Mouse (Mus musculus) neural tube, embryonic 13.5 days (tissue): ENCODE measurements around the gene Cnnm1. TPM values are rescaled to one million over a fixed set of nuclear protein-coding genes. Genes with fewer than 3 reads are reported as not detected.
"Not testable (repeated sequence)": the region's sequence is repeated elsewhere in the genome, so short reads cannot be mapped to it uniquely, and the experiment has no call there.

ENCODE experiments used
- ATAC-seq: fragments of 200-750 bp; cut with Nextera tagmentation; 2 replicates; pipeline ENCODE4 v1.8.0; 2017; ENCODE audit warnings: low read depth, mild to moderate bottlenecking, moderate TSS enrichment, moderate library complexity
- H3K27ac ChIP-seq: fragments of 300-500 bp; sonication (generic); replicated peaks from 2 replicates; pipeline ENCODE4 v1.5.1; 2015; ENCODE audit warnings: moderate library complexity, mild to moderate bottlenecking, inconsistent platforms
- H3K27me3 ChIP-seq: fragments of 300-500 bp; sonication (generic); 2 replicates; pipeline ENCODE4 v1.6.1; 2015; ENCODE audit warnings: mild to moderate bottlenecking, inconsistent platforms
- H3K36me3 ChIP-seq: fragments of 300-500 bp; sonication (generic); 2 replicates; pipeline ENCODE4 v1.6.1; 2015; ENCODE audit warnings: mild to moderate bottlenecking, inconsistent platforms
- H3K4me1 ChIP-seq: fragments of 300-500 bp; sonication (generic); replicated peaks from 2 replicates; pipeline ENCODE4 v1.6.1; 2015; ENCODE audit warnings: inconsistent platforms
- H3K4me2 ChIP-seq: fragments of 300-500 bp; sonication (generic); 2 replicates; pipeline ENCODE4 v1.6.1; 2015; ENCODE audit warnings: inconsistent platforms, mild to moderate bottlenecking, moderate library complexity
- H3K4me3 ChIP-seq: fragments of 300-500 bp; sonication (generic); 2 replicates; pipeline ENCODE4 v1.5.1; 2015; ENCODE audit warnings: mild to moderate bottlenecking, inconsistent platforms
- H3K9ac ChIP-seq: fragments of 300-500 bp; sonication (generic); 2 replicates; pipeline ENCODE4 v1.6.1; 2015; ENCODE audit warnings: moderate library complexity, mild to moderate bottlenecking, inconsistent platforms
- H3K9me3 ChIP-seq: fragments of 300-500 bp; sonication (generic); 2 replicates; pipeline ENCODE4 v1.6.1; 2016; ENCODE audit warnings: inconsistent platforms
- WGBS: fragments of 180-500 bp; shearing (Covaris S2); methylation state at CpG from one replicate; pipeline ENCODE4 v1.1.7; 2015; 5-methylcytosine and 5-hydroxymethylcytosine counted together
- polyA plus RNA-seq: library from polyadenylated mRNA; unstranded; fragments of >200 nt; fragmentation: Nextera tagmentation; extraction: Ambion mirVana; gene quantifications from 2 replicates; pipeline ENCODE4 v1.2.1, GENCODE M21; 2015

The Cnnm1 gene
- polyA plus RNA-seq, 1 experiment from 2014 or later: 1.3 TPM

DNA sequence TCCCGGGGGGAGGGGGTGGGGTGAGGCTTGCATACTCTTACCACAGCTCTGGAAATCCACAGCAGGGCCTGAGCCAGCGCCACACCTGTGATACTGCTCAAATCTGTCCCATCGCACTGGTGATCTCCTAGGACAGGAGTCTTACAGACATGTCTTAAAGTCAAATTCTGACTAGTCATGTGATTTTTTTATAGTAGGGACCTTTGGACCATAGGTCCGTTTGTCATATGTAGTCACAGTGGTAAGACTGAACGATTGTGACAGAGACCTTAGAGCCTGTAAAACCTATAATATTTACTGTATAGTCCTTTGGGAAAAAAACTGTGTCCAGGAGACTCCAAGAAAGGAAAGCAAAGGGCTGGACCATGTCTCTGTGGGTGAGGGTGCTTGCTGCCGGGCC lies 53.6 kb downstream of the Cnnm1 start:
- no peaks in the 10 kb centered on the region for H3K9me3 ChIP-seq
- peaks cover 5% of the 10 kb centered on the region for H3K36me3 ChIP-seq
- peaks cover 10% of the 10 kb centered on the region; the same call in 1 of the 2 replicates for H3K4me1 ChIP-seq
- H3K27ac ChIP-seq: no peak overlapping the region
- ATAC-seq: no peak
- H3K4me3 ChIP-seq: no peak overlapping the region
- H3K9ac ChIP-seq: no peak overlapping the region
- H3K4me2 ChIP-seq: no peak overlapping the region
- 78% methylated on average over 6 of the region's 6 CpGs for WGBS
- H3K27me3 ChIP-seq: peaks cover 11% of the 10 kb centered on the region; the same call in 1 of the 2 replicates

DNA sequence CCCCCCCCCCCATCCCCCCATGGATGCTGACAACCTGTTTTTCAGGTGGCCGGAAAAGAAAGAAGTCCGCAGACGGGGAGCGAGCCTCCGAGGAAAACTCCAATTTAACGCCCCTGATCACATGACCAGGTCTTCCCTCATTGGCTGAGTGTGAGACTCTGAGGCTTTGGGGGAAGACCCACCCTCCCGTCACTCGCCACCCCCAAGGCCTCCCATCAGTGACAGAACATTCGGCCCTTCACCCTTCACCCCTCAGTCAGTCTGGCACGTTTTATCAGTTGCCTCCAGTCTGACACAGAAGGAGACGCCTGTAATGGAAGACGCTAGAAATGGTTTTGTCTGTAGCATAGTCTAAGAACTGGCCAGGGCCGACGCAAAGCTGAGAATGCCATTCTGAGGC lies 54.7 kb downstream of the Cnnm1 start:
- no peak for ATAC-seq
- H3K4me3 ChIP-seq: peak overlapping the region; percentile 25

DNA sequence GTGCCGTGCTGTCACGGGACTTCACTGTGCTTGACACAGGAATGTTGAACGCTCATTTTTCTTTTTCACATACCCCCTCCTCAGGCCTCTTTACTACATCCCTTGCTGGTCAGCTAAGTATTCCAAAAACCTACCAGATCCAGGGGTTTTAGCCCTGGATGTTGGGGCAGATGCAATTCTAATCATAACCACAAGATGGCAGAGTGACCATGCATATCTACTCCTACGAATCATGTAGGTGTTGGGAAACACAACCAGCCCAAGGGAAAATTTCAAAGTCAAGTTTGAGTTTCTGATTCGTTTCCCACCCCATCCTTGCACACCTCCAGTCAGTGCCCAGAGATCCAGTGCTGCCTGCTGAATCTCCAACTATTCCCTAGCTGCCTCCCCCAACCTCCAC lies 55.6 kb downstream of the Cnnm1 start:
- Histone ChIP-seq H3K36me3 (peaks cover 25% of the 10 kb centered on the region), H3K27me3 (peaks cover 11% of the 10 kb centered on the region; the same call in 1 of the 2 replicates), H3K9ac (no peak overlapping the region), H3K9me3 (no peaks in the 10 kb centered on the region), H3K4me1 (peaks cover 10% of the 10 kb centered on the region; the same call in 1 of the 2 replicates), H3K4me2 (no peak overlapping the region), H3K27ac (no peak overlapping the region), H3K4me3 (no peak overlapping the region)
- no peak for ATAC-seq
- 25% methylated on average over 5 of the region's 5 CpGs for WGBS

More for the DNA sequence above, 54.7 kb downstream of the Cnnm1 start:
- peak overlapping the region; percentile 53 for H3K9ac ChIP-seq
- no peaks in the 10 kb centered on the region for H3K9me3 ChIP-seq
- H3K27me3 ChIP-seq: peaks cover 11% of the 10 kb centered on the region; the same call in 1 of the 2 replicates
- peak overlapping the region; percentile 56 for H3K4me2 ChIP-seq
- WGBS: 10% methylated on average over 14 of the region's 14 CpGs
- H3K27ac ChIP-seq: no peak overlapping the region
- H3K36me3 ChIP-seq: peaks cover 16% of the 10 kb centered on the region
- peaks cover 10% of the 10 kb centered on the region; the same call in 1 of the 2 replicates for H3K4me1 ChIP-seq

DNA sequence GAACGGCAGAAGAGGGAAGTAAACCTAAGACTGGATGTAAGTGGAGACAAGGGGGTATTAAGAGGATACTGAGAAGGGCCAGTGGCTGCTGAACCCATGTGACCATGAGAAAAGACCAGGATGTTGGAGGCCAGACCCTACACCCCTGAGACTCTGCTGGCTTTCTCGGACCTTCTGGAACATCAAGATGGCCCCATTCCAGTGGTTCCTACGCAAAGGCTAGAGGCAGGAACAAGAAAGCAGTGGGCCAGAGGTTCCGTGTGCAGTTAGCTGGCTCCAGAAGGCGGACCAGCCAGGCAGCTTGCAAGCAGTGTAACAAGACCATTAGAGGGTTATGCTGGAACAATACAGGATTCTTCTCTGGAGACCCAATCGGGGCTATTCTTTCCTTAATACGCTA lies 57.2 kb downstream of the Cnnm1 start:
- WGBS: 85% methylated on average over 7 of the region's 7 CpGs
- Histone ChIP-seq H3K27me3 (peaks cover 11% of the 10 kb centered on the region; the same call in 1 of the 2 replicates), H3K36me3 (peaks cover 38% of the 10 kb centered on the region), H3K4me3 (no peak overlapping the region), H3K9ac (no peak overlapping the region), H3K27ac (no peak overlapping the region), H3K4me1 (peaks cover 10% of the 10 kb centered on the region; the same call in 1 of the 2 replicates), H3K9me3 (no peaks in the 10 kb centered on the region), H3K4me2 (no peak overlapping the region)
- ATAC-seq: no peak

DNA sequence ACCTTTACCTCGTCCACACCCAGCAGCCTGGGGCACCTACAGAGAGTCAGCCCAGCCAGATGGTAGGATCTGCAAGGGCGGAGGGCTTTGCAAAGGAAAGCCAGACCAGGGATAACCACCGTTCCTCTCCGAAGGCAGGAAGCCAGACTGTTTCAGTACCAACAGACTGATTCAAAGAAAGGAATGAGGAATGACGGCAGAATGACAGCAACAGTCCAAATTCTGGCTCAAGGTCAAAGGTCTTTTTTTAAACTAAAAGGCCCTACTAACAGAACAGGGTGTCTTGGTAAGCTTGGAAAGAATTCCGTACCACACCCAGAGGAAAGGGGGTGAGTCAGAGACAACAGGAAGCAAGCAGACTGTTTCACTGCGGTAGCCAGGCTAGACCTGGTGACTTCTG lies 58.6 kb downstream of the Cnnm1 start:
- no peaks in the 10 kb centered on the region for H3K9me3 ChIP-seq
- peaks cover 50% of the 10 kb centered on the region for H3K36me3 ChIP-seq
- H3K4me1 ChIP-seq: peaks cover 10% of the 10 kb centered on the region; the same call in 1 of the 2 replicates
- WGBS: 89% methylated on average over 7 of the region's 7 CpGs
- no peak overlapping the region for H3K27ac ChIP-seq
- H3K9ac ChIP-seq: no peak overlapping the region
- peaks cover 8% of the 10 kb centered on the region; the same call in 1 of the 2 replicates for H3K27me3 ChIP-seq
- H3K4me3 ChIP-seq: no peak overlapping the region
- H3K4me2 ChIP-seq: no peak overlapping the region
- ATAC-seq: no peak

DNA sequence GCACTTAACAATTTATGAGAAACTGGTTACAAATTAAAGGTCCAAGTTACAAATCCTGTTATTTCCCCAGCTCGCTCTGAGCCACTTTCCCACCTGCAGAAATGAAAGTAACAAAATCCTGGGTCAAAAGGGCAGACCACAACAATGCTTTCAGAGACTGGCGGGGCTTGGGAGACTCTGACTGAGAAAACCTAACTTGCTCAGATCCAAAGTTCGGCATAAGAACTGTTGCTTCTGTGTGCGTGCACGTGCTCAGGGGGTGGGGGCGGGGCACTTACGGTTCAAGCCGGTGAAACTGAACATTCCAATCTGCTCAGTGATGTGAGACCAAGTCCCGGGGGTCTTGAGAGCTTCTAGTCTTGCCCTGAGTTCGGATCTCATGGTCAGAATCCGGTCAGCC lies 62.4 kb downstream of the Cnnm1 start:
- Histone ChIP-seq H3K27me3 (no peaks in the 10 kb centered on the region), H3K27ac (no peak overlapping the region), H3K9me3 (no peaks in the 10 kb centered on the region), H3K4me1 (no peaks in the 10 kb centered on the region), H3K4me2 (no peak overlapping the region), H3K36me3 (peaks cover 83% of the 10 kb centered on the region), H3K9ac (no peak overlapping the region), H3K4me3 (no peak overlapping the region)
- 90% methylated on average over 11 of the region's 11 CpGs for WGBS
- no peak for ATAC-seq

DNA sequence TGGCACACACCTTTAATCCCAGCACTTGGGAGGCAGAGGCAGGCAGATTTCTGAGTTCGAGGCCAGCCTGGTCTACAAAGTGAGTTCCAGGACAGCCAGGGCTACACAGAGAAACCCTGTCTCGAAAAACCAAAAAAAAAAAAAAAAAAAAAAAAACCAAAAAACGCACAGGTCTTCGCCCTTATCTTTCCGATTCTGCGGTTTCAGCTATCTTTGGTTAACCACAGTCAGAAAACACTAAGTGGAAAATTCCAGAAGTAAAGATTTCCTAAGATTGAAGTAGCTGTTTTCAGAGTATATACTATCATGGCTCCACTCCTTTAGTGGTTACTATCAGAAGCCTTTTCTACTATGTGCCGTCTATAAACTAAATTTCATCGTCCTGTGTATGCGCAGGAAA lies 63.4 kb downstream of the Cnnm1 start:
- H3K27me3 ChIP-seq, H3K4me2 ChIP-seq, H3K27ac ChIP-seq, H3K9me3 ChIP-seq, H3K9ac ChIP-seq, ATAC-seq, H3K4me1 ChIP-seq, H3K4me3 ChIP-seq: not testable (repeated sequence)
- WGBS: 96% methylated on average over 8 of the region's 9 CpGs
- H3K36me3 ChIP-seq: peaks cover 82% of the 10 kb centered on the region

DNA sequence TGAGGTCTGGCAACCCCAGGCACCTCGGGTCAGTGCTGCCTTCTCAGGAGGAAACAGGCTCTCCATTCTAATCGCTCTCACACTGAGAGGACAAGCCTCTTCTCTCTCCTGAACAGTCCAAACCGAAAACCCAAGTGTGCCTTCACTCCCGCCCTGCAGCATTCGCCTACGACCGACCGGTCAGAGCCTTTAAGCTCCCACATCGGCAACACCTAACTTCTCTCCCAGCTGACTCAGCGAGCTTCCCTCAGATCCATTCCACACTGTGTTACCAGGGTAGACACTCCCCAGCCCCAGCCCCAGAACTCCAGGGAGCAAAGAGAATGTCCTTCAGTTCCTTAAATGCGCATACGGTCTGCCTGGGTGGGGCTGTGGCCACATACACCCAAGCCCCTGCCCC lies 65.2 kb downstream of the Cnnm1 start:
- H3K9ac ChIP-seq: no peak overlapping the region
- H3K4me1 ChIP-seq: no peaks in the 10 kb centered on the region
- no peaks in the 10 kb centered on the region for H3K9me3 ChIP-seq
- WGBS: 91% methylated on average over 12 of the region's 12 CpGs
- ATAC-seq: no peak
- peaks cover 79% of the 10 kb centered on the region for H3K36me3 ChIP-seq
- no peaks in the 10 kb centered on the region for H3K27me3 ChIP-seq
- H3K4me2 ChIP-seq: no peak overlapping the region
- H3K4me3 ChIP-seq: no peak overlapping the region
- H3K27ac ChIP-seq: no peak overlapping the region

DNA sequence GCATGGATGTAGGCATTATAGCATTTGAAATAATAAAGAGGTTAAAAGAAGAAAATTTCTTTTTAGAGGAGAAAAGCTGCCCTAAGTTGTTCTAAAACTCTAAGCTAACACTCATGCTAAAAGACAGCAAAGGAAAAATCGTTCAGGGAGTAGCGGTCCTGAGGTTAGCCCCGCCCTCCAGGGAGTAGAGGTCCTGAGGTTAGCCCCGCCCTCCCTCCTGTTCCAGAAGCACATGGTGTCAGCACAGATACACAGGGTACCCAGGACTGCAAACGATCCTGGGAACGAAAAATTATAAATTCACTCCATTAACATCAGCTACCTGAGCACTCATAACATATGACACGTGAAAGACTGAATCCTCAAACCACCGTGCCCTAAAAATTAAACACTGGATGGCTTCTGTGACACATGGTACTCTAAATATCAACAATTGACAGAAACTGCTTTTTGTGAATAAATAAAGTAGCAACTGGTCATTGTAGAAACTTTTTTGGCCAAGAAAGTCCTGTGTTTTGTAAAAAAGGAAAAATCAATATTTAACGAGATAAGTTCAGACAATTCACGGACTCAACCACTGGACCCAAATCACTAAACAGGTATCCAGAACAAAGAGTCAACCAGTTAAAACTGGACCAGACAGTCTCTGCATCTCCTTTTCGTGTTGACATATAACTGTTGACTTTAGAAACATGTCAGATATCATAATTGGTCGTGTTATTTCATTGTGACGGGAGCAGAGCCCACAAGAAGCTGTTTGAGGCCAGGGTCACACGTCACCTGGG lies 70.4 kb downstream of the Cnnm1 start:
- Histone ChIP-seq H3K9me3 (no peaks in the 10 kb centered on the region), H3K9ac (no peak overlapping the region), H3K27ac (no peak overlapping the region), H3K4me3 (no peak overlapping the region), H3K36me3 (peaks cover 73% of the 10 kb centered on the region), H3K4me1 (no peaks in the 10 kb centered on the region), H3K27me3 (no peaks in the 10 kb centered on the region), H3K4me2 (no peak overlapping the region)
- ATAC-seq: no peak
- WGBS: 94% methylated on average over 14 of the region's 14 CpGs

DNA sequence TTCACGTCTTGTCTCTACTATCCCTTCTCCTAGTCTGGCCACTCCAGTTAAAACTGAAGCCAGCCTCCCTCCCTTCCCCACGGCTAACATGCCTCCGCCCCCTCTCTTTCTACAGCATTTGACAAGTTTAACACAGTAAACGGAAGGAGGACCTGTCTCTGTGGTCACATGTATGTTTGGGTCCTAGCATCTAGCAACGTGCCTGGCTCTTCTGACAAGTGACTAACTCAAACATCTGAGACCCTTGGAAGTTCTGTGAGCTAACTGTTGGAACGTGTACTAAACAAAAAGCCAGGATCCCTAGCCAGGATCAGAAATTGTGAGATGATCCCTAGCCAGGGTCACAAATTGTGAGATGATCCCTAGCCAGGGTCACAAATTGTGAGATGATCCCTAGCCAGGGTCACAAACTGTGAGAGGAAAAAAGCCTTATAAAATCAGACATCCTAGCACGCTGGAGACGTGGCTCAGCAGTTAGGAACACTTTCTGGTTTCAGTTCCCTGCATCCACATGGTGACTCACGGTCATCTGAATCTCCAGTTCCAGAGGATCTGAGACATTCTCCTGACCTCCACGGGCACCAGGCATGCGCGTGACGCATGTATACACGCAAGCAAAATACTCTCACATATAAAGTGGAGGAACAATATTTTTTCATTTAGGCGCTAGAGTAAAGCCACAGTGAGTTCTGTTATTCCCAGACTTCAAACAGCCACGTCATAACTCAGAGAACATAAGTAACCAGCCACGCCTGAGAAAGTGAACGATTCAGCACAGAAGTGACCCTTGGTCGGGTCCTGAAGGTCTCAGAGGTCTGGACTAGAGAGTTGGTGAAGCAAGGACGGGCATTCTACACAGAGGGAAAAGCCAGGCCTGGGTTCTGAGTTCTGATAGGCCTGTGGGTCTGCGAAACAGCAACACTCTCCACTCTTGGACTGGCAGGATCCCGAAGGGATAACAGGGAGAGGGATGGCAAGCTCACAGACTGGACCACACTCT lies 71.7 kb downstream of the Cnnm1 start:
- ATAC-seq: no peak
- Histone ChIP-seq H3K27me3 (no peaks in the 10 kb centered on the region), H3K9me3 (no peaks in the 10 kb centered on the region), H3K27ac (no peak overlapping the region), H3K4me3 (no peak overlapping the region), H3K4me2 (no peak overlapping the region), H3K4me1 (no peaks in the 10 kb centered on the region), H3K9ac (no peak overlapping the region), H3K36me3 (peaks cover 65% of the 10 kb centered on the region)
- 89% methylated on average over 22 of the region's 22 CpGs for WGBS

DNA sequence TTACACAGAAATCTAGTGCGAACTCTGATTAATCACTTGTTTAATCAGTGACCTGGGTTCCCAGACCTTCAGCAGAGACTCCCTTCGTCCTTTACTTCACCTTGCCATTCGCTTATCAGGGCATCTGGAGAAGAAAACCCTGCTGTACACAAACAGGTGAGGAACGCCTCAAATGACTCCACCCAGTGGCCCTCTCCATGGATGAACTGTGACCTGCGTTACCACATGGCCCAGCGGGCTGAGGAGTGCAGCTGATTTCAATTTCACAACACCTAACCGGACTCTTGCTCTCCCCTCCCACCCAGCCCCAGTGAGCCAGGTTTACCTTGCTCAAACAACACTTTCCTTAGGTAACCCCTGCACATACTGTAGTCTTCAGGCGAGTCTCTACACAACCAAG lies 73.6 kb downstream of the Cnnm1 start:
- Histone ChIP-seq H3K36me3 (peaks cover 55% of the 10 kb centered on the region), H3K9me3 (no peaks in the 10 kb centered on the region), H3K4me1 (peaks cover 7% of the 10 kb centered on the region; the same call in 1 of the 2 replicates), H3K27me3 (no peaks in the 10 kb centered on the region), H3K27ac (no peak overlapping the region), H3K4me2 (no peak overlapping the region), H3K9ac (no peak overlapping the region), H3K4me3 (no peak overlapping the region)
- 95% methylated on average over 8 of the region's 8 CpGs for WGBS
- ATAC-seq: no peak
